Mouse (Mus musculus): ENCODE measurements around the gene Clca1. TPM values are rescaled to one million over a fixed set of nuclear protein-coding genes. Genes with fewer than 3 reads are reported as not detected.
"Not testable (repeated sequence)": the region's sequence is repeated elsewhere in the genome, so short reads cannot be mapped to it uniquely, and the experiment has no call there.

The Clca1 gene
- 0.74 TPM in 1 of 2 replicates, not detected in the other for polyA plus RNA-seq (2015; fragmentation: Nextera tagmentation; extraction: Ambion mirVana)

GRCm38 (mm10) chr3:145032676-145033075 is at the start of gene Clca1:
Gene Clca1 (minus strand): TSS chr3:145032776.
- no peaks in the 10 kb centered on the region for H3K27me3 ChIP-seq (ENCODE audit: control insufficient read depth, insufficient read depth, low read depth, low read length)
- ATAC-seq (ENCODE audit: low read depth): no peak
- no peak within 1 kb of the TSS for H3K4me3 ChIP-seq (ENCODE audit: low read depth, low read length)

DNA sequence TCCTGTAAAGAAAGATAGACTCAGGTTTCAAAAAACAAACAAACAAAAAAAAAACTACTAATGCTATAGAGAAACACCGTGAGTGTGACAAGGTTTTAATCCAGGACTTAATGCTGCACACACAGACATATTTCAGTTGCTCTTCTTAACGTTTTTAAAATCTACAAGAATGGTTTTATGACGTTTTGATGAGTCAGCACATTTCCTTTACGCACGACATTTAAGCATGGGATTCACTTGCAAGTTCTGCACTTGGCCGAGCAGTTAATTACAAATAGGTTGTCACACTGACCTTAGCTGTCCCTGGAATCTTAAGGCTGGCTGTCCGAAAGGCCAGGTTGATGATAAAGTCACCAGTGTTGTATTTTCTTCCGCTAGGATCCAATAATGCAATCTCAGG is 48.3 kb upstream of the Clca1 start:
- no peak overlapping the region for H3K4me3 ChIP-seq (ENCODE audit: low read depth, low read length)
- no peak overlapping the region for H3K9ac ChIP-seq (ENCODE audit: low read depth, low read length)
- no peaks in the 10 kb centered on the region for H3K36me3 ChIP-seq (ENCODE audit: control insufficient read depth, insufficient read depth)
- no peak for ATAC-seq (ENCODE audit: low read depth)
- no peaks in the 10 kb centered on the region for H3K4me1 ChIP-seq (ENCODE audit: control insufficient read depth, low read depth, low read length)
- H3K27me3 ChIP-seq (ENCODE audit: control insufficient read depth, insufficient read depth, low read depth, low read length): no peaks in the 10 kb centered on the region
- no peak overlapping the region for H3K27ac ChIP-seq (ENCODE audit: low read length)
- 62% methylated on average over 8 of the region's 8 CpGs for WGBS (ENCODE audit: insufficient replicate concordance)
- no peaks in the 10 kb centered on the region for H3K9me3 ChIP-seq (replicated peaks; ENCODE audit: control insufficient read depth, low read length)
- H3K4me2 ChIP-seq (ENCODE audit: low read depth, low read length): no peak overlapping the region

More at GRCm38 (mm10) chr3:145032676-145033075, at the start of gene Clca1:
- Histone ChIP-seq H3K4me2 (ENCODE audit: low read depth, low read length) (no peak within 1 kb of the TSS), H3K9me3 (replicated peaks; ENCODE audit: control insufficient read depth, low read length) (no peaks in the 10 kb centered on the region), H3K36me3 (ENCODE audit: control insufficient read depth, insufficient read depth) (no peaks in the 10 kb centered on the region), H3K4me1 (ENCODE audit: control insufficient read depth, low read depth, low read length) (no peaks in the 10 kb centered on the region), H3K9ac (ENCODE audit: low read depth, low read length) (no peak within 1 kb of the TSS), H3K27ac (ENCODE audit: low read length) (no peak within 1 kb of the TSS)

DNA sequence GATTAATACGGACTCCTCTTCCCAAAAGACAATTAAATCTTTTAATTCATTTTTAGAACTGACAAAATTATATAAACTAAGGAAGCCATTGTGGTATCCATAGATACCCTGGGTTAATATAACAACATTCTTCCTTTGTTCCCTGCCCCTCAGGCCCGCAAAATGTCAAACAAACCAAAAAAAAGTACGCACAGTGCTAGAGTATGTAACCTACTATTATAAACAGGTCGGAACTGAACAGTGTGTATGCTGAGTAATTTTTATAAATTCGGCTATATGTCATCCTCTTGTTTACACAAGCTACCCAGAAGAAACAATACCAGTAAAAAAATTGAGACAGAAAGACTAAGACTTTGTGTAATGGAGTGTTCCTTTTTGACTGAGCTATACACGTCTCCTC is 45.8 kb upstream of the Clca1 start:
- no peak overlapping the region for H3K9ac ChIP-seq (ENCODE audit: low read depth, low read length)
- H3K4me2 ChIP-seq (ENCODE audit: low read depth, low read length): no peak overlapping the region
- 63% methylated on average over 6 of the region's 6 CpGs for WGBS (ENCODE audit: insufficient replicate concordance)
- H3K27me3 ChIP-seq (ENCODE audit: control insufficient read depth, insufficient read depth, low read depth, low read length): no peaks in the 10 kb centered on the region
- ATAC-seq (ENCODE audit: low read depth): no peak
- H3K27ac ChIP-seq (ENCODE audit: low read length): no peak overlapping the region
- H3K36me3 ChIP-seq (ENCODE audit: control insufficient read depth, insufficient read depth): no peaks in the 10 kb centered on the region
- H3K9me3 ChIP-seq (replicated peaks; ENCODE audit: control insufficient read depth, low read length): no peaks in the 10 kb centered on the region
- H3K4me1 ChIP-seq (ENCODE audit: control insufficient read depth, low read depth, low read length): no peaks in the 10 kb centered on the region
- H3K4me3 ChIP-seq (ENCODE audit: low read depth, low read length): no peak overlapping the region

DNA sequence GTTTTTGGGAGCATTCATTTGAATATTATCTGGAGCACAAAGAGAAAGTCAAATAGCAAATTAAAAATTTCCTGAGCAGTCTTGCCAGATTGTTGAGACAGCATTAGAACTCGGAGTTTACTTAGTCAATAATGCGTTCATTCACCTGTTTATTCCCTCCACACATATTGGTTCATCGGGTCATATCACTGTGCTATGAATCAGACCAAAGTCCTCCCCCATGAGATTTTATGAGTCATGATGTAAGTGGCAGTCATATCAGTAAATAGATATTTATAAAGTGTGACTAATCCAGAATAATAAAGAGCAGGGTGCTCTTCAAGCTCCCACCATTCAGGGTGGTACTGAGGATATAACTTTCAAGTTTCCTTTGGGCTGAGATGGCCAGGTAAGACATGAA is 39.8 kb upstream of the Clca1 start:
- H3K9ac ChIP-seq (ENCODE audit: low read depth, low read length): no peak overlapping the region
- 61% methylated on average over 3 of the region's 3 CpGs for WGBS (ENCODE audit: insufficient replicate concordance)
- no peaks in the 10 kb centered on the region for H3K9me3 ChIP-seq (replicated peaks; ENCODE audit: control insufficient read depth, low read length)
- H3K27me3 ChIP-seq (ENCODE audit: control insufficient read depth, insufficient read depth, low read depth, low read length): no peaks in the 10 kb centered on the region
- no peaks in the 10 kb centered on the region for H3K36me3 ChIP-seq (ENCODE audit: control insufficient read depth, insufficient read depth)
- no peak overlapping the region for H3K27ac ChIP-seq (ENCODE audit: low read length)
- no peaks in the 10 kb centered on the region for H3K4me1 ChIP-seq (ENCODE audit: control insufficient read depth, low read depth, low read length)
- no peak for ATAC-seq (ENCODE audit: low read depth)
- no peak overlapping the region for H3K4me2 ChIP-seq (ENCODE audit: low read depth, low read length)
- no peak overlapping the region for H3K4me3 ChIP-seq (ENCODE audit: low read depth, low read length)

- H3K36me3 ChIP-seq (ENCODE audit: control insufficient read depth, insufficient read depth): no peaks in the 10 kb centered on the region
- H3K27ac ChIP-seq (ENCODE audit: low read length): no peak overlapping the region
- no peaks in the 10 kb centered on the region for H3K27me3 ChIP-seq (ENCODE audit: control insufficient read depth, insufficient read depth, low read depth, low read length)
- no peak overlapping the region for H3K9ac ChIP-seq (ENCODE audit: low read depth, low read length)
- WGBS (ENCODE audit: insufficient replicate concordance): 55% methylated on average over 4 of the region's 4 CpGs
- no peaks in the 10 kb centered on the region for H3K9me3 ChIP-seq (replicated peaks; ENCODE audit: control insufficient read depth, low read length)
- no peak overlapping the region for H3K4me2 ChIP-seq (ENCODE audit: low read depth, low read length)
- no peak for ATAC-seq (ENCODE audit: low read depth)
- H3K4me3 ChIP-seq (ENCODE audit: low read depth, low read length): no peak overlapping the region
- no peaks in the 10 kb centered on the region for H3K4me1 ChIP-seq (ENCODE audit: control insufficient read depth, low read depth, low read length)
These were observed 36.4 kb upstream of the Clca1 start for GRCm38 (mm10) chr3:145068964-145069363.

DNA sequence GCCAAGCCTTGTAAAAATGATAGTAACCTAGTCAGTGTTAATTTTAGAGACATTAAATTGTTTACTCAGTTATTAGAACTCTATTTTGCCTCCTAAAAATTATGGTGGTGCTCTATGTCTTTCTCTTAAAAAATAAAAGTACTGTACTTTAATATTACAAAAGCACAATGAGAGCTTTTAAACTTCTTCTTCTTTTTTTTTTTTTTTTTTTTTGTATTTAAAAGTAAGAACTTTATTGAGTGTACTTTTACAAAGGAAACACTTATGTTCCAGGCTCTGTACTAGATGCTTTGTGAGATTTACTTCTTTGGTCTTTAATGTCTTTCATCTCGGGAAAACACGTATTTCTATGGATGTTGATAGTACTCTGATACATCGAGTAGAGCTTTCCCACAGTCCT is 22.6 kb upstream of the Clca1 start:
- WGBS (ENCODE audit: insufficient replicate concordance): 79% methylated on average over 3 of the region's 3 CpGs
- H3K4me2 ChIP-seq (ENCODE audit: low read depth, low read length); H3K4me1 ChIP-seq (ENCODE audit: control insufficient read depth, low read depth, low read length); H3K27ac ChIP-seq (ENCODE audit: low read length); H3K36me3 ChIP-seq (ENCODE audit: control insufficient read depth, insufficient read depth); ATAC-seq (ENCODE audit: low read depth); H3K9ac ChIP-seq (ENCODE audit: low read depth, low read length); H3K4me3 ChIP-seq (ENCODE audit: low read depth, low read length); H3K27me3 ChIP-seq (ENCODE audit: control insufficient read depth, insufficient read depth, low read depth, low read length); H3K9me3 ChIP-seq (replicated peaks; ENCODE audit: control insufficient read depth, low read length): not testable (repeated sequence)

DNA sequence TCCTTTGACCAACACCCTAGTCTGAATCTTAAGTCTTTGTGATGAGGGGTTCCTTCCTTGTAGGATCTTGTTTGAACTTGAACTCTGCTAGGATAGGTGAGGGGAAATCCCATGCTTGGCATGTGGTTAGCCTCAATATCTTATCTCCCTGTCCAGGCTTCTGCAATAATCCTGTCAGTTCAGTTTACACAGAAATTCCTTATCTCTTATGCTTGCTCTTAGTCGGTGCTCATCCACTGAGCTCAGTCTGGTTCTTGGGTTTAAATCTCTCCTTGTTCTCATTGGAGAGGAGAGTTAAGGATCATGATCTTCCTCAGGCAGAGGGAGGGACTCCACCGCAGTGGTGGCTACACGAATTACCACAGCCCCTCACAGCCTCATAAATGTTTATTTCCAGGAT is 17.2 kb upstream of the Clca1 start:
- Histone ChIP-seq H3K4me1 (ENCODE audit: control insufficient read depth, low read depth, low read length) (no peaks in the 10 kb centered on the region), H3K27ac (ENCODE audit: low read length) (no peak overlapping the region), H3K9ac (ENCODE audit: low read depth, low read length) (no peak overlapping the region), H3K36me3 (ENCODE audit: control insufficient read depth, insufficient read depth) (no peaks in the 10 kb centered on the region), H3K4me3 (ENCODE audit: low read depth, low read length) (no peak overlapping the region), H3K27me3 (ENCODE audit: control insufficient read depth, insufficient read depth, low read depth, low read length) (no peaks in the 10 kb centered on the region), H3K9me3 (replicated peaks; ENCODE audit: control insufficient read depth, low read length) (no peaks in the 10 kb centered on the region), H3K4me2 (ENCODE audit: low read depth, low read length) (no peak overlapping the region)
- ATAC-seq (ENCODE audit: low read depth): no peak
- 10% methylated on average over 3 of the region's 3 CpGs for WGBS (ENCODE audit: insufficient replicate concordance)

- H3K4me3 ChIP-seq (ENCODE audit: low read depth, low read length): no peak overlapping the region
- H3K27ac ChIP-seq (ENCODE audit: low read length): no peak overlapping the region
- ATAC-seq (ENCODE audit: low read depth): no peak
- no peak overlapping the region for H3K9ac ChIP-seq (ENCODE audit: low read depth, low read length)
- no peaks in the 10 kb centered on the region for H3K4me1 ChIP-seq (ENCODE audit: control insufficient read depth, low read depth, low read length)
- 29% methylated on average over 3 of the region's 3 CpGs for WGBS (ENCODE audit: insufficient replicate concordance)
- no peaks in the 10 kb centered on the region for H3K27me3 ChIP-seq (ENCODE audit: control insufficient read depth, insufficient read depth, low read depth, low read length)
- H3K36me3 ChIP-seq (ENCODE audit: control insufficient read depth, insufficient read depth): no peaks in the 10 kb centered on the region
- no peak overlapping the region for H3K4me2 ChIP-seq (ENCODE audit: low read depth, low read length)
- no peaks in the 10 kb centered on the region for H3K9me3 ChIP-seq (replicated peaks; ENCODE audit: control insufficient read depth, low read length)
These were observed 6.2 kb upstream of the Clca1 start for GRCm38 (mm10) chr3:145038813-145039212.

GRCm38 (mm10) chr3:145028036-145028435 is 4.5 kb downstream of the Clca1 start:
- H3K36me3 ChIP-seq (ENCODE audit: control insufficient read depth, insufficient read depth): no peaks in the 10 kb centered on the region
- H3K9me3 ChIP-seq (replicated peaks; ENCODE audit: control insufficient read depth, low read length): no peaks in the 10 kb centered on the region
- 54% methylated on average over 3 of the region's 3 CpGs for WGBS (ENCODE audit: insufficient replicate concordance)
- H3K27me3 ChIP-seq (ENCODE audit: control insufficient read depth, insufficient read depth, low read depth, low read length): no peaks in the 10 kb centered on the region
- H3K27ac ChIP-seq (ENCODE audit: low read length): no peak overlapping the region
- no peak overlapping the region for H3K4me3 ChIP-seq (ENCODE audit: low read depth, low read length)
- ATAC-seq (ENCODE audit: low read depth): no peak
- no peaks in the 10 kb centered on the region for H3K4me1 ChIP-seq (ENCODE audit: control insufficient read depth, low read depth, low read length)
- no peak overlapping the region for H3K4me2 ChIP-seq (ENCODE audit: low read depth, low read length)
- H3K9ac ChIP-seq (ENCODE audit: low read depth, low read length): no peak overlapping the region

DNA sequence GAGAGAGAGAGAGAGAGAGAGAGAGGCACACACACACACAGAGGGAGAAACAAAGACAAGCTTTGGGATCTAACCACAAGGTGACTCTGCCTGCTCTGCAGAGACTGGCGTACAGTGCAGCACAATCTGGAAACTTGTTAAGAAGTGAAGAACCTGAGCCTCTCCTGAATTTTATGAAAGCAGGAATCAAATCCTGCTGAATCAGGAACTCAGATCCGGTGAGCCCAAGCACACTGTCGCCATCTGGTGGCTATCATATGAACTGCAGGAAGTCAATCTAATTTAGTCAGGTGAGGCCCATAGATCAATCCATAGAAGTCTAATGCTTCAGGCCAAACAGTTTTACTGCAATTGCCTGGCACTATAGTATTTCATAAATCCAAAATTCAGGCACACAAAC is 5.8 kb downstream of the Clca1 start:
- Histone ChIP-seq H3K4me1 (ENCODE audit: control insufficient read depth, low read depth, low read length) (no peaks in the 10 kb centered on the region), H3K4me3 (ENCODE audit: low read depth, low read length) (no peak overlapping the region), H3K9ac (ENCODE audit: low read depth, low read length) (no peak overlapping the region), H3K9me3 (replicated peaks; ENCODE audit: control insufficient read depth, low read length) (no peaks in the 10 kb centered on the region), H3K4me2 (ENCODE audit: low read depth, low read length) (no peak overlapping the region), H3K27me3 (ENCODE audit: control insufficient read depth, insufficient read depth, low read depth, low read length) (no peaks in the 10 kb centered on the region), H3K27ac (ENCODE audit: low read length) (no peak overlapping the region), H3K36me3 (ENCODE audit: control insufficient read depth, insufficient read depth) (no peaks in the 10 kb centered on the region)
- WGBS (ENCODE audit: insufficient replicate concordance): 17% methylated on average over 3 of the region's 3 CpGs
- no peak for ATAC-seq (ENCODE audit: low read depth)

Measured in liver, embryonic 16.5 days (tissue).